Mouse (Mus musculus) heart, embryonic 11.5 days (tissue): ENCODE data around the gene Arid5b. TPM values are rescaled to one million over a fixed set of nuclear protein-coding genes. Genes with fewer than 3 reads are reported as not detected.

ENCODE experiments used
- ATAC-seq: fragments of 200-750 bp; cut with Nextera tagmentation; replicated peaks from 2 replicates; pipeline ENCODE4 v1.8.0; 2017; ENCODE audit warnings: moderate library complexity; ENCODE audit not compliant: insufficient number of reproducible peaks, low FRiP score, low TSS enrichment
- H3K27ac ChIP-seq: fragments of 300-500 bp; sonication (generic); 2 replicates; pipeline ENCODE4 v1.5.1; 2014; ENCODE audit warnings: mild to moderate bottlenecking, low read depth, low read length
- H3K27me3 ChIP-seq: fragments of 300-500 bp; sonication (generic); 2 replicates; pipeline ENCODE4 v1.6.1; 2014; ENCODE audit warnings: mild to moderate bottlenecking, low read length, mixed read lengths; ENCODE audit not compliant: control insufficient read depth, insufficient read depth
- H3K36me3 ChIP-seq: fragments of 300-500 bp; sonication (generic); 2 replicates; pipeline ENCODE4 v1.6.1; 2014; ENCODE audit warnings: mild to moderate bottlenecking, low read length, moderate library complexity, mixed read lengths; ENCODE audit not compliant: control insufficient read depth, insufficient read depth
- H3K4me1 ChIP-seq: fragments of 300-500 bp; sonication (generic); 2 replicates; pipeline ENCODE4 v1.6.1; 2014; ENCODE audit warnings: low read length; ENCODE audit not compliant: control insufficient read depth, insufficient read depth
- H3K4me2 ChIP-seq: fragments of 300-500 bp; sonication (generic); 2 replicates; pipeline ENCODE4 v1.6.1; 2014; ENCODE audit warnings: mild to moderate bottlenecking, moderate library complexity
- H3K4me3 ChIP-seq: fragments of 300-500 bp; sonication (generic); 2 replicates; pipeline ENCODE4 v1.5.1; 2014; ENCODE audit warnings: low read depth, low read length
- H3K9ac ChIP-seq: fragments of 300-500 bp; sonication (generic); 2 replicates; pipeline ENCODE4 v1.6.1; 2014; ENCODE audit warnings: mild to moderate bottlenecking, low read depth, low read length, moderate library complexity
- H3K9me3 ChIP-seq: fragments of 300-500 bp; sonication (generic); replicated peaks from 2 replicates; pipeline ENCODE4 v1.6.1; 2016; ENCODE audit warnings: low read length; ENCODE audit not compliant: control insufficient read depth
- WGBS: fragments of 180-500 bp; shearing (Covaris S2); extraction: QIAGEN DNeasy Blood & Tissue Kit; methylation state at CpG from one replicate; pipeline ENCODE4 v1.1.7; 2014; ENCODE audit not compliant: insufficient replicate concordance; 5-methylcytosine and 5-hydroxymethylcytosine counted together
- polyA plus RNA-seq: library from polyadenylated mRNA; unstranded; fragments of >200 nt; fragmentation: Nextera tagmentation; extraction: Ambion mirVana; gene quantifications from 2 replicates; pipeline ENCODE4 v1.2.1, GENCODE M21; 2014

The Arid5b gene
- polyA plus RNA-seq, 1 experiment from 2014 or later: 21.1 TPM

GRCm38 (mm10) chr10:68095136-68095535, 183.4 kb downstream of the Arid5b start:
- Histone ChIP-seq H3K4me3 (no peak overlapping the region), H3K9me3 (no peaks in the 10 kb centered on the region), H3K4me2 (no peak overlapping the region), H3K4me1 (peaks cover 9% of the 10 kb centered on the region; the same call in 1 of the 2 replicates), H3K9ac (no peak overlapping the region), H3K27me3 (no peaks in the 10 kb centered on the region), H3K36me3 (peaks cover 21% of the 10 kb centered on the region), H3K27ac (no peak overlapping the region)
- WGBS: 35% methylated on average over 2 of the region's 2 CpGs
- no peak for ATAC-seq

GRCm38 (mm10) chr10:68093496-68093895, 185.0 kb downstream of the Arid5b start:
- Histone ChIP-seq H3K36me3 (peaks cover 21% of the 10 kb centered on the region), H3K9me3 (no peaks in the 10 kb centered on the region), H3K4me3 (no peak overlapping the region), H3K27ac (no peak overlapping the region), H3K9ac (no peak overlapping the region), H3K27me3 (no peaks in the 10 kb centered on the region), H3K4me1 (peaks cover 11% of the 10 kb centered on the region; the same call in 1 of the 2 replicates), H3K4me2 (no peak overlapping the region)
- no peak for ATAC-seq
- WGBS: 86% methylated on average over 3 of the region's 3 CpGs

GRCm38 (mm10) chr10:68091840-68092239, 186.7 kb downstream of the Arid5b start:
- 70% methylated on average over 4 of the region's 4 CpGs for WGBS

GRCm38 (mm10) chr10:68091011-68091410, 187.5 kb downstream of the Arid5b start:
- Histone ChIP-seq H3K9ac (no peak overlapping the region), H3K27ac (no peak overlapping the region), H3K4me3 (no peak overlapping the region), H3K36me3 (no peaks in the 10 kb centered on the region), H3K27me3 (no peaks in the 10 kb centered on the region), H3K4me2 (no peak overlapping the region), H3K9me3 (no peaks in the 10 kb centered on the region), H3K4me1 (peaks cover 11% of the 10 kb centered on the region; the same call in 1 of the 2 replicates)
- WGBS: 46% methylated on average over 11 of the region's 11 CpGs
- no peak for ATAC-seq

More at GRCm38 (mm10) chr10:68091840-68092239, 186.7 kb downstream of the Arid5b start:
- Histone ChIP-seq H3K27ac (no peak overlapping the region), H3K27me3 (no peaks in the 10 kb centered on the region), H3K36me3 (peaks cover 6% of the 10 kb centered on the region), H3K9me3 (no peaks in the 10 kb centered on the region), H3K4me3 (no peak overlapping the region), H3K4me1 (peaks cover 11% of the 10 kb centered on the region; the same call in 1 of the 2 replicates), H3K9ac (no peak overlapping the region), H3K4me2 (no peak overlapping the region)
- ATAC-seq: no peak

DNA sequence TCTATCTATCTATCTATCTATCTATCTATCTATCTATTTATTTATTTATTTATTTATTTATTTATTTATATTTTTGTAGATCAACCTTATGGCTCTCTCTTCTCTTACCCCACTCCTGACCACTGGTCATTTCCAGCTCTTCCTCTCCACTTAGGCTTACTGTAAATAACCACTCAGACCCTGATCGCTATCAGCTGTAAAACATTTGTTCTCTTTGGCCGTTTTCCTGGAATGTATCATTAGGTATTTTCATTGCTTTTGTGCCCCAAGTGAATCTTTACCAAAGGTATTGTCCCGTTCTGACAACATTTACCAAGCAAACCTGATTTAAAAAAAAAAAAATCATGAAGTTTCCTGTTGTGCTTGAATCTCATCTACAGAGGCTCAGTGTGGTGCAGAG, 188.0 kb downstream of the Arid5b start:
- no peaks in the 10 kb centered on the region for H3K27me3 ChIP-seq
- H3K4me2 ChIP-seq: no peak overlapping the region
- WGBS: 70% methylated on average over 3 of the region's 3 CpGs
- H3K27ac ChIP-seq: no peak overlapping the region
- no peak for ATAC-seq
- no peak overlapping the region for H3K4me3 ChIP-seq
- no peaks in the 10 kb centered on the region for H3K9me3 ChIP-seq
- H3K4me1 ChIP-seq: peaks cover 11% of the 10 kb centered on the region; the same call in 1 of the 2 replicates
- no peak overlapping the region for H3K9ac ChIP-seq
- H3K36me3 ChIP-seq: no peaks in the 10 kb centered on the region

- Histone ChIP-seq H3K4me3 (no peak overlapping the region), H3K9me3 (no peaks in the 10 kb centered on the region), H3K27ac (no peak overlapping the region), H3K4me1 (peaks cover 11% of the 10 kb centered on the region; the same call in 1 of the 2 replicates), H3K4me2 (no peak overlapping the region), H3K9ac (no peak overlapping the region), H3K36me3 (no peaks in the 10 kb centered on the region), H3K27me3 (no peaks in the 10 kb centered on the region)
- WGBS: 37% methylated on average over 4 of the region's 4 CpGs
- no peak for ATAC-seq
These were observed 188.4 kb downstream of the Arid5b start for GRCm38 (mm10) chr10:68090197-68090535.

GRCm38 (mm10) chr10:68089435-68090196, 188.9 kb downstream of the Arid5b start:
- H3K9me3 ChIP-seq: no peaks in the 10 kb centered on the region
- WGBS: 66% methylated on average over 15 of the region's 15 CpGs
- peaks cover 11% of the 10 kb centered on the region; the same call in 1 of the 2 replicates for H3K4me1 ChIP-seq
- no peak overlapping the region for H3K27ac ChIP-seq
- H3K9ac ChIP-seq: no peak overlapping the region
- H3K4me2 ChIP-seq: no peak overlapping the region
- no peaks in the 10 kb centered on the region for H3K27me3 ChIP-seq
- H3K36me3 ChIP-seq: no peaks in the 10 kb centered on the region
- H3K4me3 ChIP-seq: no peak overlapping the region
- ATAC-seq: no peak

- ATAC-seq: no peak
- no peak overlapping the region for H3K9ac ChIP-seq
These were observed 190.8 kb downstream of the Arid5b start for GRCm38 (mm10) chr10:68087722-68088121.

DNA sequence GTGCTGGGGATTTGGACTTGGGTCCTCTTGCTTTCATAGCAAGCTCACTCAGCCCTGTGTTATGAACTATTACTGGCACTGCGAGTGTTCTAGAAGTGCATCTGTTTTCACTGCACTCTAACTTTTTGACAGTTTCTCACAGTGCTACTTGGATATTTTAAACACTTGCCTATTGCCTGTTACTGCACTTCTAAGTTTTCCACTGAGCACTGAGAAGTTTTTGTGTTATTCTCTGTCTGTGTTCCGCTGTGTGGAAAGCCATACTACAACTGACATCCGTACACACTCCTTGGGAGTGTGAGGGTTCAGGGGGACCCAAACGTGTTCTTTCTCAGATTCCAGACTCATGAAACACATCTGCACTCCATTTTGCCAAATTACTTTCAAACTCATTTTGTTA, 191.6 kb downstream of the Arid5b start:
- Histone ChIP-seq H3K4me1 (peaks cover 11% of the 10 kb centered on the region; the same call in 1 of the 2 replicates), H3K27ac (no peak overlapping the region), H3K9me3 (no peaks in the 10 kb centered on the region), H3K36me3 (no peaks in the 10 kb centered on the region), H3K4me2 (no peak overlapping the region), H3K27me3 (no peaks in the 10 kb centered on the region), H3K4me3 (no peak overlapping the region), H3K9ac (no peak overlapping the region)
- 78% methylated on average over 4 of the region's 4 CpGs for WGBS
- ATAC-seq: no peak

More at GRCm38 (mm10) chr10:68087722-68088121, 190.8 kb downstream of the Arid5b start:
- Histone ChIP-seq H3K4me2 (no peak overlapping the region), H3K36me3 (no peaks in the 10 kb centered on the region), H3K4me1 (peaks cover 11% of the 10 kb centered on the region; the same call in 1 of the 2 replicates), H3K27ac (no peak overlapping the region), H3K27me3 (no peaks in the 10 kb centered on the region), H3K4me3 (no peak overlapping the region), H3K9me3 (no peaks in the 10 kb centered on the region)
- WGBS: 74% methylated on average over 3 of the region's 3 CpGs
